Mouse (Mus musculus) hindbrain, embryonic 16.5 days (tissue): Measurements from ENCODE around the gene Psmb2. TPM values are rescaled to one million over a fixed set of nuclear protein-coding genes. Genes with fewer than 3 reads are reported as not detected.
A peak's percentile ranks its signal among the peaks of the same experiment; 100 is the strongest.

ENCODE experiments used
- ATAC-seq: fragments of 200-750 bp; cut with Nextera tagmentation; 2 replicates; pipeline ENCODE4 v1.8.0; 2017; ENCODE audit warnings: moderate TSS enrichment, moderate library complexity
- H3K27ac ChIP-seq: fragments of 300-500 bp; sonication (generic); 2 replicates; pipeline ENCODE4 v1.5.1; 2014; ENCODE audit warnings: low read depth, mild to moderate bottlenecking, control low read depth, low read length, moderate library complexity
- H3K27me3 ChIP-seq: fragments of 300-500 bp; sonication (generic); replicated peaks from 2 replicates; pipeline ENCODE4 v1.6.1; 2014; ENCODE audit warnings: low read length; ENCODE audit not compliant: control insufficient read depth, insufficient read depth
- H3K36me3 ChIP-seq: fragments of 300-500 bp; sonication (generic); 2 replicates; pipeline ENCODE4 v1.6.1; 2014; ENCODE audit warnings: mild to moderate bottlenecking, low read length, moderate library complexity, mixed read lengths; ENCODE audit not compliant: control insufficient read depth, insufficient read depth
- H3K4me1 ChIP-seq: fragments of 300-500 bp; sonication (generic); 2 replicates; pipeline ENCODE4 v1.6.1; 2014; ENCODE audit warnings: low read depth, low read length; ENCODE audit not compliant: control insufficient read depth, insufficient read depth
- H3K4me2 ChIP-seq: fragments of 300-500 bp; sonication (generic); 2 replicates; pipeline ENCODE4 v1.6.1; 2014; ENCODE audit warnings: mild to moderate bottlenecking, low read length, control low read depth, moderate library complexity
- H3K4me3 ChIP-seq: fragments of 300-500 bp; sonication (generic); 2 replicates; pipeline ENCODE4 v1.5.1; 2014; ENCODE audit warnings: mild to moderate bottlenecking, low read length, control low read depth, moderate library complexity
- H3K9ac ChIP-seq: fragments of 300-500 bp; sonication (generic); 2 replicates; pipeline ENCODE4 v1.6.1; 2014; ENCODE audit warnings: low read depth, mild to moderate bottlenecking, control low read depth, low read length, moderate library complexity
- H3K9me3 ChIP-seq: fragments of 300-500 bp; sonication (generic); 2 replicates; pipeline ENCODE4 v1.6.1; 2014; ENCODE audit warnings: mild to moderate bottlenecking, low read length, moderate library complexity; ENCODE audit not compliant: control insufficient read depth
- WGBS: fragments of 180-500 bp; shearing (Covaris S2); extraction: QIAGEN DNeasy Blood & Tissue Kit; methylation state at CpG from one replicate; pipeline ENCODE4 v1.1.7; 2014; 5-methylcytosine and 5-hydroxymethylcytosine counted together
- polyA plus RNA-seq: library from polyadenylated mRNA; unstranded; fragments of >200 nt; fragmentation: Nextera tagmentation; extraction: Ambion mirVana; gene quantifications from 2 replicates; pipeline ENCODE4 v1.2.1, GENCODE M21; 2015

Psmb2 gene
- polyA plus RNA-seq, 1 experiment from 2014 or later, result 420 TPM

GRCm38 (mm10) chr4:126748381-126748780, 71.0 kb downstream of the Psmb2 start:
- Histone ChIP-seq H3K4me2 (no peak overlapping the region), H3K9ac (no peak overlapping the region), H3K4me3 (no peak overlapping the region), H3K27me3 (no peaks in the 10 kb centered on the region; the same call in 1 of the 2 replicates), H3K9me3 (no peaks in the 10 kb centered on the region), H3K36me3 (peaks cover 28% of the 10 kb centered on the region), H3K4me1 (peaks cover 35% of the 10 kb centered on the region), H3K27ac (no peak overlapping the region)
- no peak for ATAC-seq
- WGBS, result 85% methylated on average over 8 of the region's 8 CpGs

- 76% methylated on average over 11 of the region's 11 CpGs for WGBS
- Histone ChIP-seq H3K36me3 (peaks cover 25% of the 10 kb centered on the region), H3K4me2 (peak overlapping the region; percentile 42), H3K27me3 (no peaks in the 10 kb centered on the region), H3K4me3 (no peak overlapping the region), H3K9ac (peak overlapping the region; percentile 14; the same call in 1 of the 2 replicates), H3K4me1 (peaks cover 39% of the 10 kb centered on the region), H3K27ac (no peak overlapping the region), H3K9me3 (no peaks in the 10 kb centered on the region)
- no peak for ATAC-seq
Observed at GRCm38 (mm10) chr4:126749553-126749952, 72.1 kb downstream of the Psmb2 start.

GRCm38 (mm10) chr4:126750046-126750683, 72.7 kb downstream of the Psmb2 start:
- peak overlapping the region; percentile 54; the same call in 1 of the 2 replicates for H3K27ac ChIP-seq
- peaks cover 45% of the 10 kb centered on the region for H3K4me1 ChIP-seq
- H3K4me2 ChIP-seq, result peak overlapping the region; percentile 42
- no peaks in the 10 kb centered on the region for H3K27me3 ChIP-seq
- peak; percentile 5; the same call in 1 of the 2 replicates for ATAC-seq
- H3K36me3 ChIP-seq, result peaks cover 19% of the 10 kb centered on the region
- peak overlapping the region; percentile 47 for H3K9ac ChIP-seq
- H3K9me3 ChIP-seq, result no peaks in the 10 kb centered on the region
- WGBS, result 50% methylated on average over 26 of the region's 26 CpGs
- peak overlapping the region; percentile 11 for H3K4me3 ChIP-seq

- no peaks in the 10 kb centered on the region for H3K27me3 ChIP-seq
- peak overlapping the region; percentile 90 for H3K4me3 ChIP-seq
- 78% methylated on average over 8 of the region's 8 CpGs for WGBS
- H3K9ac ChIP-seq, result peak overlapping the region; percentile 38; the same call in 1 of the 2 replicates
- H3K9me3 ChIP-seq, result no peaks in the 10 kb centered on the region
- peaks cover 47% of the 10 kb centered on the region for H3K4me1 ChIP-seq
- peak overlapping the region; percentile 75 for H3K4me2 ChIP-seq
- H3K27ac ChIP-seq, result no peak overlapping the region; the same call in 1 of the 2 replicates
- ATAC-seq, result no peak
- peaks cover 13% of the 10 kb centered on the region for H3K36me3 ChIP-seq
Observed at GRCm38 (mm10) chr4:126750863-126751555, 73.6 kb downstream of the Psmb2 start.

GRCm38 (mm10) chr4:126751556-126752023, 74.2 kb downstream of the Psmb2 start:
- Histone ChIP-seq H3K4me3 (peak overlapping the region; percentile 90), H3K27ac (no peak overlapping the region), H3K9me3 (no peaks in the 10 kb centered on the region), H3K4me2 (peak overlapping the region; percentile 75), H3K9ac (peak overlapping the region; percentile 98), H3K4me1 (peaks cover 47% of the 10 kb centered on the region), H3K36me3 (peaks cover 8% of the 10 kb centered on the region), H3K27me3 (no peaks in the 10 kb centered on the region)
- 53% methylated on average over 10 of the region's 10 CpGs for WGBS
- no peak for ATAC-seq

GRCm38 (mm10) chr4:126752024-126752607, 74.7 kb downstream of the Psmb2 start:
- no peak for ATAC-seq
- Histone ChIP-seq H3K9ac (peak overlapping the region; percentile 98), H3K4me2 (peak overlapping the region; percentile 75), H3K36me3 (peaks cover 3% of the 10 kb centered on the region; the same call in 1 of the 2 replicates), H3K27me3 (no peaks in the 10 kb centered on the region), H3K9me3 (no peaks in the 10 kb centered on the region), H3K4me3 (peak overlapping the region; percentile 90), H3K4me1 (peaks cover 50% of the 10 kb centered on the region), H3K27ac (peak overlapping the region; percentile 99)
- 6% methylated on average over 13 of the region's 13 CpGs for WGBS

- H3K27ac ChIP-seq, result peak overlapping the region; percentile 99
- peak overlapping the region; percentile 90 for H3K4me3 ChIP-seq
- no peaks in the 10 kb centered on the region for H3K36me3 ChIP-seq
- H3K9me3 ChIP-seq, result no peaks in the 10 kb centered on the region
- H3K9ac ChIP-seq, result peak overlapping the region; percentile 98
- ATAC-seq, result peak; percentile 2; the same call in 1 of the 2 replicates
- no peaks in the 10 kb centered on the region for H3K27me3 ChIP-seq
- 0% methylated on average over 23 of the region's 23 CpGs for WGBS
- H3K4me1 ChIP-seq, result peaks cover 50% of the 10 kb centered on the region
- H3K4me2 ChIP-seq, result peak overlapping the region; percentile 75
Observed at GRCm38 (mm10) chr4:126752608-126753141, 75.2 kb downstream of the Psmb2 start.

- Histone ChIP-seq H3K27me3 (no peaks in the 10 kb centered on the region), H3K4me2 (peak within 1 kb of the TSS; percentile 81), H3K36me3 (no peaks in the 10 kb centered on the region), H3K9ac (peak within 1 kb of the TSS; percentile 98), H3K4me3 (peak within 1 kb of the TSS; percentile 90), H3K27ac (peak within 1 kb of the TSS; percentile 99), H3K9me3 (no peaks in the 10 kb centered on the region), H3K4me1 (peaks cover 50% of the 10 kb centered on the region)
- under 1% methylated on average over 58 of the region's 71 CpGs for WGBS
- peak; percentile 97 for ATAC-seq
Observed at GRCm38 (mm10) chr4:126753268-126754230, 76.1 kb downstream of the Psmb2 start, which contains the start of the genes Ncdn and AU040320. Ncdn (minus strand) TSS chr4:126753438. AU040320 (plus strand) TSS chr4:126753544.
